Mouse (Mus musculus) spleen, postnatal 0 days (tissue): ENCODE data around the gene Gm498. TPM values are rescaled to one million over a fixed set of nuclear protein-coding genes. Genes with fewer than 3 reads are reported as not detected.

Source experiments
- polyA plus RNA-seq: library from polyadenylated mRNA; unstranded; fragments of >200 nt; fragmentation: Nextera tagmentation; extraction: Ambion mirVana; gene quantifications from 2 replicates; pipeline ENCODE4 v1.2.1, GENCODE M21; 2015

The Gm498 gene
- polyA plus RNA-seq = not detected in 2 replicates

GRCm38 (mm10) chr7:143866538-143866937 lies at the start of gene Gm498:
TSS of gene Gm498 (plus strand) at chr7:143866838.

GRCm38 (mm10) chr7:143822375-143823265 lies 44.0 kb upstream of the Gm498 start, which contains the start of the genes Nadsyn1 and Dhcr7:
TSS of gene Nadsyn1 (minus strand) at chr7:143822849.
TSS of gene Dhcr7 (plus strand) at chr7:143823145.

Other genes with a start within 250 kb of the Gm498 start
- 2.5 and 3.4 TPM in 2 replicates for gene Tnfrsf26, start 238.1 kb upstream of the Gm498 start, polyA plus RNA-seq
- gene Tnfrsf22, start 217.2 kb upstream of the Gm498 start, polyA plus RNA-seq = 2.5 and 3.4 TPM in 2 replicates
- 1.8 and 2.0 TPM in 2 replicates for gene Tnfrsf23, start 181.0 kb upstream of the Gm498 start, polyA plus RNA-seq
- gene Osbpl5, start 109.9 kb upstream of the Gm498 start, polyA plus RNA-seq = 7.8 and 10.6 TPM in 2 replicates
- not detected in 2 replicates for gene Mrgprg, start 99.8 kb upstream of the Gm498 start, polyA plus RNA-seq
- gene Mrgpre, start 82.3 kb upstream of the Gm498 start, polyA plus RNA-seq = 0.22 and 0.32 TPM in 2 replicates
- 5.1 and 5.5 TPM in 2 replicates for gene Nadsyn1, start 44.0 kb upstream of the Gm498 start, polyA plus RNA-seq
- 7.0 and 8.7 TPM in 2 replicates for gene Dhcr7, start 43.7 kb upstream of the Gm498 start, polyA plus RNA-seq
- gene Shank2, start 135.1 kb downstream of the Gm498 start, polyA plus RNA-seq = 0.07 and 0.12 TPM in 2 replicates